Mouse (Mus musculus) G1E (cell line): ENCODE results near the gene Tep1.

Source experiments
- CTCF ChIP-seq: IDR thresholded peaks from 2 replicates; pipeline ENCODE4 v1.5.1; 2012; ENCODE audit warnings: low read depth, low read length, inconsistent platforms, mixed read lengths
- GATA1 ChIP-seq: IDR thresholded peaks from 2 replicates; pipeline ENCODE4 v1.6.1; 2012; ENCODE audit warnings: borderline replicate concordance, low read length, inconsistent platforms, mixed read lengths
- GATA2 ChIP-seq: IDR thresholded peaks from 2 replicates; pipeline ENCODE4 v1.6.1; 2012; ENCODE audit warnings: low read depth, low read length, inconsistent platforms, borderline replicate concordance
- POLR2AphosphoS5 ChIP-seq: IDR thresholded peaks from 2 replicates; pipeline ENCODE4 v1.6.1; 2012; ENCODE audit warnings: low read depth, low read length, inconsistent platforms; ENCODE audit not compliant: insufficient replicate concordance
- TAL1 ChIP-seq: conservative IDR thresholded peaks from 2 replicates; pipeline ENCODE4 v1.6.1; 2012; ENCODE audit warnings: low read depth, low read length, inconsistent platforms, mixed read lengths

DNA sequence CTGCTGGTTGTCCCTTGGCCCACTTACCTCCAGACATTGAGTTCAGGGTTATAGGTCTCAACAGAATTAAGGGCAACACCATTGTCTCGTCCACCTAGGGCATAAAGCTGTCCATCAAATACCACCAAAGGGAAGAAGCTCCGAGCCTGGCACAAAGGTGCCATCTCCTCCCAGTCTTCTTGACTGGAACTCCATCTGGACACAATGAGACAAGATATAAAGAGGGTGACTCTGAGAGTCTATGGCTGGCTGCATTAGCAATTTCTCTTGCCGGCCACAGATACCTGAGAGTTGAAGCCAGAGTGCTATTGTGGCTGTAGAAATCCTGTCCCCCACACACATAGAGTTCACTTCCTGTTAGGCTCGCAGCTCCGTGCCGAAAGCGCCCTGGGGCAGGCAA lies 21.7 kb upstream of the Tep1 start:
- no peak for TF ChIP-seq GATA2
- no peak for TF ChIP-seq CTCF
- TF ChIP-seq GATA1 = no peak
- TF ChIP-seq TAL1 = no peak
- no peak for TF ChIP-seq POLR2AphosphoS5
